8 mouse cellular contexts compared by ENCODE assay signal in genomic region chr9:46599931-46600708, GRCm38 (mm10).
DNase-seq lines count a peak whose midpoint lies in the region; ATAC-seq and TF ChIP-seq lines count a peak whose summit lies in the region.

No protein-coding gene starts in this region.

- H3K4me3 ChIP-seq in cerebellum, adult 2 months (replicated peaks; ENCODE audit: insufficient read depth, low read depth, low read length): no peak overlapping the region
- H3K4me3 ChIP-seq in neural tube, embryonic 11.5 days (ENCODE audit: low read depth, low read length): no peak overlapping the region
- no peak overlapping the region for H3K4me3 ChIP-seq in intestine, embryonic 15.5 days (replicated peaks)
- H3K4me3 ChIP-seq in midbrain, embryonic 15.5 days: no peak overlapping the region
- no peak overlapping the region for H3K4me3 ChIP-seq in kidney, adult 2 months (ENCODE audit: insufficient read depth, low read depth, low read length)

- H3K9me3 ChIP-seq in neural tube, embryonic 11.5 days (ENCODE audit: control insufficient read depth, low read length): no peaks in the 10 kb centered on the region
- H3K9me3 ChIP-seq in intestine, embryonic 15.5 days: no peaks in the 10 kb centered on the region
- H3K9me3 ChIP-seq in midbrain, embryonic 15.5 days: no peaks in the 10 kb centered on the region

- TF ChIP-seq CTCF in cerebellum, adult 2 months (IDR thresholded peaks at IDR 0.05; ENCODE audit: borderline replicate concordance, insufficient read depth, low read depth, low read length): no peak
- TF ChIP-seq CTCF in kidney, adult 2 months (conservative IDR thresholded peaks at IDR 0.05; ENCODE audit: insufficient read depth, insufficient read length, low read depth, low read length): no peak

- H3K4me1 ChIP-seq in cerebellum, adult 2 months (ENCODE audit: control insufficient read depth, insufficient read depth, low read length): peaks cover 15% of the 10 kb centered on the region
- peaks cover 3% of the 10 kb centered on the region; the same call in 1 of the 2 replicates for H3K4me1 ChIP-seq in neural tube, embryonic 11.5 days (ENCODE audit: control insufficient read depth, insufficient read depth, low read length)
- peaks cover 9% of the 10 kb centered on the region for H3K4me1 ChIP-seq in intestine, embryonic 15.5 days (replicated peaks)
- H3K4me1 ChIP-seq in midbrain, embryonic 15.5 days: peaks cover 19% of the 10 kb centered on the region
- H3K4me1 ChIP-seq in kidney, adult 2 months (ENCODE audit: control insufficient read depth, insufficient read depth, low read length): no peaks in the 10 kb centered on the region

- DNase-seq in cerebellum, adult 2 months: peak; percentile 25 to 40
- DNase-seq in neural tube, embryonic 11.5 days (ENCODE audit: low spot score): no peak
- DNase-seq in neural tube, embryonic 10.5 days (ENCODE audit: extremely low spot score, low spot score): no peak
- DNase-seq in adipocyte (ENCODE audit: low spot score): no peak
- DNase-seq in kidney, adult 2 months: no peak

- no peak for ATAC-seq in cerebellum, adult (ENCODE audit: insufficient number of reproducible peaks, low FRiP score, low TSS enrichment)
- ATAC-seq in neural tube, embryonic 11.5 days (ENCODE audit: insufficient read depth, low FRiP score, low TSS enrichment): peak; percentile 38; the same call in 1 of the 2 replicates
- peak; percentile 56 for ATAC-seq in intestine, embryonic 15.5 days
- peak; percentile 75 for ATAC-seq in midbrain, embryonic 15.5 days (replicated peaks)

- TF ChIP-seq POLR2A in cerebellum, adult 2 months (IDR thresholded peaks at IDR 0.05; ENCODE audit: borderline replicate concordance, insufficient read depth, low read length): no peak
- TF ChIP-seq POLR2A in kidney, adult 2 months (IDR thresholded peaks at IDR 0.05; ENCODE audit: low read depth, low read length): no peak

- no peaks in the 10 kb centered on the region for H3K36me3 ChIP-seq in neural tube, embryonic 11.5 days (ENCODE audit: control insufficient read depth, insufficient read depth, low read length)
- H3K36me3 ChIP-seq in intestine, embryonic 15.5 days: no peaks in the 10 kb centered on the region
- no peaks in the 10 kb centered on the region for H3K36me3 ChIP-seq in midbrain, embryonic 15.5 days (replicated peaks)
- H3K36me3 ChIP-seq in kidney, adult 2 months (ENCODE audit: control insufficient read depth, insufficient read depth, low read length): no peaks in the 10 kb centered on the region

- H3K4me2 ChIP-seq in neural tube, embryonic 11.5 days (ENCODE audit: low read depth): no peak overlapping the region
- H3K4me2 ChIP-seq in intestine, embryonic 15.5 days (replicated peaks): no peak overlapping the region
- H3K4me2 ChIP-seq in midbrain, embryonic 15.5 days: no peak overlapping the region

- 47% methylated on average over 8 of the region's 8 CpGs for WGBS in cerebellum, adult 2 months
- WGBS in neural tube, embryonic 11.5 days: 37% methylated on average over 8 of the region's 8 CpGs
- 20% methylated on average over 8 of the region's 8 CpGs for WGBS in intestine, embryonic 15.5 days
- 24% methylated on average over 8 of the region's 8 CpGs for WGBS in midbrain, embryonic 15.5 days
- WGBS in kidney, adult 2 months: 37% methylated on average over 8 of the region's 8 CpGs

- no peak overlapping the region for H3K9ac ChIP-seq in neural tube, embryonic 11.5 days (ENCODE audit: low read length)
- H3K9ac ChIP-seq in intestine, embryonic 15.5 days: no peak overlapping the region
- no peak overlapping the region for H3K9ac ChIP-seq in midbrain, embryonic 15.5 days

- H3K27me3 ChIP-seq in cerebellum, adult 2 months (ENCODE audit: control insufficient read depth, insufficient read depth, low read length): no peaks in the 10 kb centered on the region
- H3K27me3 ChIP-seq in neural tube, embryonic 11.5 days (ENCODE audit: control insufficient read depth, insufficient read depth, low read length): no peaks in the 10 kb centered on the region
- no peaks in the 10 kb centered on the region for H3K27me3 ChIP-seq in intestine, embryonic 15.5 days (replicated peaks)
- no peaks in the 10 kb centered on the region for H3K27me3 ChIP-seq in midbrain, embryonic 15.5 days (replicated peaks)
- H3K27me3 ChIP-seq in kidney, adult 2 months (replicated peaks; ENCODE audit: control insufficient read depth, insufficient read depth, low read length): no peaks in the 10 kb centered on the region

- no peak overlapping the region for H3K27ac ChIP-seq in cerebellum, adult 2 months (ENCODE audit: insufficient read depth, low read length)
- no peak overlapping the region for H3K27ac ChIP-seq in neural tube, embryonic 11.5 days (ENCODE audit: low read depth, low read length)
- H3K27ac ChIP-seq in intestine, embryonic 15.5 days: no peak overlapping the region
- peak overlapping the region; percentile 53 for H3K27ac ChIP-seq in midbrain, embryonic 15.5 days
- H3K27ac ChIP-seq in kidney, adult 2 months (ENCODE audit: insufficient read depth, low read depth, low read length): no peak overlapping the region

Comparison
In these comparisons a context has a peak if more than half of its experiments do, and no peak if none do; other contexts are left out.
1. DNase-seq: peak in cerebellum, adult 2 months (2 of 2); none in neural tube, embryonic 11.5 days (single experiment), neural tube, embryonic 10.5 days (single experiment), adipocyte (single experiment) and kidney, adult 2 months (single experiment).